Mouse (Mus musculus) G1E (cell line): Measurements from ENCODE around the gene Spns2.

Experiments
- CTCF ChIP-seq: IDR thresholded peaks from 2 replicates; pipeline ENCODE4 v1.5.1; 2012; ENCODE audit warnings: low read depth, low read length, inconsistent platforms, mixed read lengths
- GATA1 ChIP-seq: IDR thresholded peaks from 2 replicates; pipeline ENCODE4 v1.6.1; 2012; ENCODE audit warnings: borderline replicate concordance, low read length, inconsistent platforms, mixed read lengths
- TAL1 ChIP-seq: conservative IDR thresholded peaks from 2 replicates; pipeline ENCODE4 v1.6.1; 2012; ENCODE audit warnings: low read depth, low read length, inconsistent platforms, mixed read lengths

GRCm38 (mm10) chr11:72531632-72532031 lies 41.9 kb upstream of the Spns2 start:
- TF ChIP-seq GATA1 (no peak), CTCF (no peak), TAL1 (no peak)
